Mouse (Mus musculus) Patski (cell line): Measurements from ENCODE around the gene Cp. TPM values are rescaled to one million over a fixed set of nuclear protein-coding genes. Genes with fewer than 3 reads are reported as not detected.
"Not testable (repeated sequence)": the region's sequence is repeated elsewhere in the genome, so short reads cannot be mapped to it uniquely, and the experiment has no call there.

Source experiments
- ATAC-seq: fragments of 100-300 bp; one replicate; pipeline ENCODE4 v1.8.0; 2021
- CTCF ChIA-PET: fragments of 350-600 bp; sonication (Branson Sonifier 250); formaldehyde crosslinking; loops from one replicate; lab custom pipeline; 2022; ENCODE audit warnings: inconsistent platforms; lab: Charles Lee
- POLR2A ChIA-PET: fragments of 350-600 bp; sonication (Branson Sonifier 250); formaldehyde crosslinking; loops from one replicate; lab custom pipeline; 2022; ENCODE audit warnings: antibody characterized with exemption, inconsistent platforms; lab: Charles Lee
- DNase-seq: peaks from one replicate; pipeline ENCODE4 v3.0.0-alpha.2; 2011; ENCODE audit warnings: low read depth, low spot score
- H3K27me3 ChIP-seq: fragments of 371-371 bp; one replicate; pipeline ENCODE4 v1.5.1; 2021
- CTCF ChIP-seq: fragments of 100-300 bp; IDR thresholded peaks from one replicate; pipeline ENCODE4 v1.5.1; 2021
- in situ Hi-C: fragments of 300-500 bp; cut with MboI; formaldehyde crosslinking; loops from 3 replicates; pipeline ENCODE4 v1.11.1; 2018; ENCODE audit warnings: low pct_unique_long_range_greater_than_20kb, mixed read lengths
- polyA plus RNA-seq: library from polyadenylated mRNA; unstranded; gene quantifications from one replicate; pipeline ENCODE4 v1.2.3, GENCODE M21; 2021

Cp gene
- polyA plus RNA-seq, result 902 TPM

DNA sequence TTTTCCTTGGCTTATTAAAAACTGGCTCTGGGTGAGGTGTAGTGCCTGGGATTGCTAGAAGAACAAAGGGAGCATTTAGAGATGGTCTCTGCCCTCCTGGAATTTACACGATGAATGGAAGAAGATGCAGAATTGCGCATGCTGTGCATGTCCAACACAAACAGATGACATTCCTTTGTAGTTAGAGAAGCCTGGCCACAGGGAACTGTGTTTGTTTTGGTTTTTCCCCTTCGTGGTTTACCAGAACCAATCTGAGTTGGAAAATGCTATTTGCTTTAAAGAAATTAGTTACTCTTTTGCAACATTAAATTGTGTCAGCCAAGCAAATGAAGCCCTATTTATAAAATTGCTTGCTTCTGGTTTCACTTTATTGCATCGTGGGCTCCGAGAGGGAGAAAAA is at the start of gene Cp:
TSS of gene Cp (plus strand) at position 170 of the 400 bp plus-strand sequence.
- CTCF ChIA-PET, result interaction anchor here (0.9 to 1.3 kb wide), 2 partner anchors 13 to 50 kb away, joined by 3 to 4 read pairs; no protein-coding TSS in a partner anchor
- peak; percentile 99 for DNase-seq
- POLR2A ChIA-PET, result no interaction called here
- no peaks in the 10 kb centered on the region for H3K27me3 ChIP-seq
- no peak for TF ChIP-seq CTCF
- peak; percentile 89 for ATAC-seq
- in situ Hi-C loops, result loop anchor here (10.0 kb wide), 1 partner anchor 532 kb away; no protein-coding TSS in a partner anchor

DNA sequence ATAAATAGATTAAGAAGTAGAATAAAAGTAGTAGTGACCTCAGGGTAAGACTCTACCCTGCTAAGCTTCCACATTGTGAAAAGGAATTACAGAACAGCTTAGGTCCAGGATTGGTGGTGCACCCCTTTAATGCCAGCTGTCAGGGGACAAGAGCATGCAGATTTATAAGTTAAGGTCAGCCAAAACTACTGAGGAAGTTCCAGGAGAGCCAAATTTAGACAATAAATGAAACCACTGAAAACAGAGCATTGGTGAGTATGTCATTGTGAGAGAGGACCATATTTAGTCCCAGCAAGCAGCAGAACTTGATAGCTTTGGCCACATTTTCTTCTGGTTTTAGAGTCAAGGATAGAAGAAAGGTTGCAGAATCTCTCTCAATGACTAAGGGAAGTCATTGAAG is 8.3 kb upstream of the Cp start:
- ChIA-PET POLR2A (interaction anchor here (0.7 kb wide), 1 partner anchor 10 kb away, joined by 3 read pairs; no protein-coding TSS in a partner anchor), CTCF (interaction anchor here (1.8 kb wide), 1 partner anchor 12 kb away, joined by 4 read pairs; no protein-coding TSS in a partner anchor)
- ATAC-seq (no peak), DNase-seq (no peak)
- in situ Hi-C loops, result no loop called here
- H3K27me3 ChIP-seq, result no peaks in the 10 kb centered on the region
- no peak for TF ChIP-seq CTCF

DNA sequence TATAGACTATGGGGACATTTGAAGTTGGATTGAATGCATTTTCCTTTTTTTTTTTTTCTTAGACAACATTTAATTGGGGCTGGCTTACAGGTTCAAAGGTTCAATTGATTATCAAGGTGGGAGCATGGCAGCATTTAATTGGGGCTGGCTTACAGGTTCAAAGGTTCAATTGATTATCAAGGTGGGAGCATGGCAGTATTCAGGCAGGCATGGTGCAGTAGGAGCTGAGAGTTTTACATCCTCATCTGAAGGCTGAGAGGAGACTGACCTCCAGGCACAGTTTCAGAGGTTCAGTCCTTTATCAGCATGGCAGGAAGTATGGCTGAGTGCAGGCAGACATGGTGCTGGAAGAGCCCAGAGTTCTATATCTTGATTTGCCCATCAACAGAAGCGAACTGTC is 7.5 kb upstream of the Cp start:
- POLR2A ChIA-PET, result interaction anchor here (0.7 kb wide), 1 partner anchor 9 kb away, joined by 3 read pairs; no protein-coding TSS in a partner anchor
- CTCF ChIA-PET, result interaction anchor here (1.8 kb wide), 1 partner anchor 13 kb away, joined by 4 read pairs; no protein-coding TSS in a partner anchor
- H3K27me3 ChIP-seq, in situ Hi-C loops, ATAC-seq, DNase-seq: not testable (repeated sequence)

DNA sequence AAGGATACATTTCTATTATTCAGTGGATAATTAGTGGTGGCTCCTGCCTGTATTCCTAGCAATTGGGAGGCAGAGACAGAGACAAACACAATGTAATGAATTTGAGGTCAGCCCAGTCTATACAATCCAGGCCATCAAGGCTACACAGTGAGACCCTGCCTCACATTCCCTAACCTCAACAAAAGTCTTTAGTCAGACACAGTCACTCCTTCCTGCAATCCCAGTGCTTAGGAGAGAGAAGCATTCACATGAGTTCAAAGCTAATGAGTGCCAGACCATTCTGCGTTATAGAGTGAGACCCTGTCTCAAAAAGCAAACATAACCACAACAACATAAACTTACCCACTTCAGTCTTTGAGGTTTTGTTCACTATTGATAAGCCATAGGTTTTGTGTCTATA is 3.4 kb upstream of the Cp start:
- ChIA-PET CTCF (interaction anchor here (2.3 kb wide), 1 partner anchor 40 kb away, joined by 8 read pairs; no protein-coding TSS in a partner anchor), POLR2A (interaction anchor here (1.4 kb wide), 1 partner anchor 11 kb away, joined by 6 read pairs; no protein-coding TSS in a partner anchor)
- in situ Hi-C loops, result loop anchor here (10.0 kb wide), 1 partner anchor 529 kb away; no protein-coding TSS in a partner anchor
- no peak for DNase-seq
- no peaks in the 10 kb centered on the region for H3K27me3 ChIP-seq
- no peak for TF ChIP-seq CTCF
- peak; percentile 25 for ATAC-seq

DNA sequence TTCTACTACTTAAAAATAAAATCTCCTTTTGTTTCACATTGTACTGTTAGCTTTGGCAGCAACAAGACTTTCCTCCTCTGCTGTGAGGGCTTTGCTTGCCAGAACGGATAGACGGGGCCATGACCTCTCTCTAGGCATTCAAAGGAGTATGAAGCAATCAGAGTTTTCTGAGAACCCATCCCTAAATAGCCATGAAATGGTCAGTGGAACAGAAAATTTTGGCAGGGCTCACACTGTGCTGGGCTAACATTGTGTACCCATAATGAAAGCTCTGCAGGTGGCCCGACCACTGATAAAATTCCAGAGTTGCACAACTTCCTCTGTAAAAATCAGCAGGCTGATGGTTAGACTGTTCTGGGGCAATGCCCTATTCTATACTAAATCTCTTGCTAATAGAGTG is 3.0 kb upstream of the Cp start:
- peak; percentile 74 for ATAC-seq
- peak; percentile 98 for DNase-seq
- in situ Hi-C loops, result loop anchor here (10.0 kb wide), 1 partner anchor 529 kb away; no protein-coding TSS in a partner anchor
- POLR2A ChIA-PET, result interaction anchor here (0.8 to 1.6 kb wide), 3 partner anchors 10 to 58 kb away, joined by 3 to 6 read pairs (median 5); no protein-coding TSS in a partner anchor
- H3K27me3 ChIP-seq, result no peaks in the 10 kb centered on the region
- TF ChIP-seq CTCF, result no peak
- CTCF ChIA-PET, result interaction anchor here (2.3 kb wide), 1 partner anchor 40 kb away, joined by 8 read pairs; no protein-coding TSS in a partner anchor

DNA sequence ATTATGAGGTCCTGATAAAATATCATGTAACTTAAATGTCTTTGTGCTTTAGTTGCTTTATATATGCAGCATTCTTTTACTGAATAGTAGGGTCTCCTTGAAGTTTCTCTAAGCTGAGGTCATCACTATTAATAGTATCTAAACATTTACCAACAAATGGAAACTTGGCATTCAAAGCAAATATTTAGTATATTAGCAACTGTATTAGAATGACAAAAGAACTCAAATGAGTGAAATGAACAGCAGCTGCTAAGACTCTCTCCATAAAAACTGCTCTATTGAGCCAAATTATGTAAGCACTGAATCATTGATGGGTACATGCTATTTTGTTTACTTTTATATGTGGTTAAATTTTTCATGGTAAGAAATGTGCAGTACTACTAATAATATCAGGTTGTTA is 1.2 kb downstream of the Cp start:
- TF ChIP-seq CTCF, result no peak
- no peaks in the 10 kb centered on the region for H3K27me3 ChIP-seq
- no peak for ATAC-seq
- CTCF ChIA-PET, result interaction anchor here (0.9 to 1.5 kb wide), 3 partner anchors 22 to 53 kb away, joined by 3 to 4 read pairs (median 3); no protein-coding TSS in a partner anchor
- DNase-seq, result no peak
- POLR2A ChIA-PET, result interaction anchor here (1.2 to 1.3 kb wide), 3 partner anchors 9 to 52 kb away, joined by 3 to 8 read pairs (median 3); no protein-coding TSS in a partner anchor
- in situ Hi-C loops, result loop anchor here (10.0 kb wide), 1 partner anchor 533 kb away; no protein-coding TSS in a partner anchor

DNA sequence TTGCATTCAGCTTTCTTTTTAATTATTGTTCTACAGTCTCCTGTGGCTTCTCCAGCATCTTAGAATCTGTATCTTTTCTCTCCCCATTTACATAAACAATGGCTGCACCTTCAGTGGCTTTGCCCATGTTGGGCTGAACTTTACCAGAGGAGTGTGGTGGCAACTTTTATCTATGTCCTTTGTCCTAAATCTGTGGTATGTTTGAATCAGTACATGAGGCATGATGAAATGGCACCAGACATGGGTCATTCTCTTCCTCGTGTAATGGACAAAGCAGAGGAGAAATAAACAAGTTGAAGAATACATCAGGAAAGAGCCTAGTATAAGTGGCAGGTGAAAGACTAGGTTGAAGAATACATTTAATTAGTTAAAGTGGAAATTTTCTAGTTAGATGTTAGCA is 2.1 kb downstream of the Cp start:
- CTCF ChIA-PET, result interaction anchor here (1.5 kb wide), 2 partner anchors 21 to 54 kb away, joined by 3 to 4 read pairs; no protein-coding TSS in a partner anchor

DNA sequence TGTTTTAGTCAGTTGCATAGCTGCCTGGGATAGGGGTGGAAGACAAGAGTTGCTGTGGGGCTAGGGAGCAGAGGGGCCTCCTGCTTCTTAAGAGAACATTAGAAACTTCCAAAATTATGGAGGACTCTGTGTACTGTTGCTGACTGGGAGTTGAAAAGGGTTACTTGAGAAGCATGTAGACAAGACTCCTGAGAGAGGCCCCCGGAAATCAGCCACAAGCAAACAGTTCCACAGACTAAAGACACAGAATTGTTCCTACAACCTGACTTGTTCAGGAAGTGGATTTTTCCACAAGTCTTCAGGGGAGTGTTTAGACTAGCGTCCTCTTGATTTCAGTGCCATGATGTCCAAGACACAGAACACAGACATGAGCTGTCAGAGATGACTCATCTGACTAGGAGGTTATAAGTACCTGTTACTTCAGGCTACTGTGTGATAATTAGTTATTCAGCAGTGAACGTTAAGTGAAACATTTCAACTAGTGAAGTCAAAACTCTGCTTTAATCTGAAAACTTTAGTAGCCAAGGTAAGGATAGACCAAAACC is 3.8 kb downstream of the Cp start:
- in situ Hi-C loops, result loop anchor here (10.0 kb wide), 1 partner anchor 56 kb away; no protein-coding TSS in a partner anchor
- CTCF ChIA-PET, result interaction anchor here (0.7 to 1.9 kb wide), 7 partner anchors 9 to 62 kb away, joined by 3 to 5 read pairs (median 3); no protein-coding TSS in a partner anchor
- POLR2A ChIA-PET, result no interaction called here
- DNase-seq (peak; percentile 77), ATAC-seq (peak; percentile 38)
- no peaks in the 10 kb centered on the region for H3K27me3 ChIP-seq
- no peak for TF ChIP-seq CTCF

More for the DNA sequence above, 2.1 kb downstream of the Cp start:
- in situ Hi-C loops, result loop anchor here (10.0 kb wide), 1 partner anchor 534 kb away; no protein-coding TSS in a partner anchor
- no peaks in the 10 kb centered on the region for H3K27me3 ChIP-seq
- POLR2A ChIA-PET, result interaction anchor here (1.2 to 1.3 kb wide), 3 partner anchors 10 to 53 kb away, joined by 3 to 8 read pairs (median 3); no protein-coding TSS in a partner anchor
- TF ChIP-seq CTCF, result no peak
- no peak for ATAC-seq
- no peak for DNase-seq

DNA sequence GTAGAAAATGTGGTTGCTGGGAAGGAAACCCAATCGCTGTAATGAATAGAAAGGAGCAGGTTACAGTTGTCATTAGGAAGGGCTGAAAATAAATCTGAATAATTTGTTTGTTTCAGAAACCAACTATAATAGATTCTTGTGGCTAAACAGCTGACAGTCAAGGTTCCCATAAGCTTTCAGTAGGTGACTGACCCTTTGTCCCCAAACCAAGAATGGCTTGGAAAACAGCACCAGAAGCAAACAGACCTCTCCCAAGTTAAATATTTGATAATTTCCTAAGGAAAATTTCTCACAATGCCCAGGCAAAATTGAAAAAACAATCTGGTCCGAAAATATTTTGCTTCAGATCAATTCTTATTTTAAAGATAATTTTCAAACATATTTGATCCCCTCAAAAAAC is 4.5 kb downstream of the Cp start:
- no peaks in the 10 kb centered on the region for H3K27me3 ChIP-seq
- no peak for ATAC-seq
- TF ChIP-seq CTCF, result no peak
- CTCF ChIA-PET, result interaction anchor here (0.7 to 1.9 kb wide), 4 partner anchors 10 to 63 kb away, joined by 3 to 5 read pairs (median 4); no protein-coding TSS in a partner anchor
- POLR2A ChIA-PET, result no interaction called here
- in situ Hi-C loops, result loop anchor here (10.0 kb wide), 1 partner anchor 57 kb away; no protein-coding TSS in a partner anchor
- DNase-seq, result no peak
